Mouse (Mus musculus) embryonic fibroblast, embryonic 13.5 days (primary cell): ENCODE results near the gene Sgpp1. TPM values are rescaled to one million over a fixed set of nuclear protein-coding genes. Genes with fewer than 3 reads are reported as not detected.

ENCODE experiments used
- H3K27ac ChIP-seq: 2 replicates; pipeline ENCODE4 v1.5.1; 2012; ENCODE audit warnings: low read length, control low read depth, inconsistent platforms; ENCODE audit not compliant: insufficient read depth
- H3K4me1 ChIP-seq: 2 replicates; pipeline ENCODE4 v1.6.1; 2011; ENCODE audit warnings: low read length; ENCODE audit not compliant: control insufficient read depth, insufficient read depth
- H3K4me3 ChIP-seq: 2 replicates; pipeline ENCODE4 v1.5.1; 2011; ENCODE audit warnings: mild to moderate bottlenecking, control low read depth, low read length; ENCODE audit not compliant: insufficient read depth
- CTCF ChIP-seq: IDR thresholded peaks from 2 replicates; pipeline ENCODE4 v1.5.1; 2011; ENCODE audit warnings: mild to moderate bottlenecking, control low read depth, low read length, moderate library complexity, borderline replicate concordance; ENCODE audit not compliant: insufficient read depth
- POLR2A ChIP-seq: IDR thresholded peaks from 2 replicates; pipeline ENCODE4 v1.6.1; 2011; ENCODE audit warnings: low read depth, mild to moderate bottlenecking, control low read depth, low read length, moderate library complexity
- polyA plus RNA-seq: library from polyadenylated mRNA; stranded (reverse); fragments of >200 nt; gene quantifications from 2 replicates; pipeline ENCODE4 v1.2.4, GENCODE M21; 2011; ENCODE audit warnings: low read depth; ENCODE audit not compliant: missing spikeins, insufficient read length

The Sgpp1 gene
- polyA plus RNA-seq, 1 experiment = 27.9 TPM

DNA sequence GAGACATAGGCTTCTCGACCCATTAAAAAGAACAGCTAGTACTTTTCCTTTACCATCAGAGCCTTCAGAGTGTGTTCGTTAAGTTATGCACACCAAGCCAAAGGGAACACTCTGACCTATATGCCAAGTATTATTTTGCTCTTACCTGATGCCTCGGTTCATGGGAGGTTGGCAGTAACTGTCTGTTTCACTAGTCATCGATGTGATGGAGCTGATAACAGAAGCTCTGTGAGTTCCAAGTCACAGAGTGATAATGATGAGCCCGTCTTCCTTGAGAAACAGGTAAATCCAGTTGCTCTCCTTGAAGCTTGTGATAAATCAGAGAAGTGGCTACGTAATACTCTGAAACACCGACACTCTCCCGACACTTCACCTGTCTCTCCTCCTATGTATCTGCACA lies 18.2 kb upstream of the Sgpp1 start:
- no peak overlapping the region for H3K4me3 ChIP-seq
- TF ChIP-seq CTCF (no peak), POLR2A (no peak)
- H3K27ac ChIP-seq = no peak overlapping the region
- H3K4me1 ChIP-seq = no peaks in the 10 kb centered on the region

DNA sequence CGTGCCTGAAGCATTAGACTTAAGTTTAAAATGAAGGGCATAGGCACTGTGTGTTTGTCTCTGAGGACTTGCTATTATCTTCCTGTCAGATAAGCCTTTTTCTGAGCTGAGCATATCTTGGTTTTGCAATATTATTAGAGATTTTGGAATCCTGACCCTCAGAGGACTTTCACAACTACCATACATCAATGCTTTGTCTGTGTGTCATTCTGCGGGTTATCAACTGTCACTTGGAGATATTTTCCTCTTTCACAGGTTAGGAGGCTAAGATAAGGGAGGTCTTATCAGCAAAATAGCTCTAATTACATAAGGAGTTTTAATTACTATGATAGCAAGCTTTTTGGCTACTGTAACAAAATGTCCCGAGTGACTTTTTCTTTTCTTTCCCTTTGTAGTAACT lies 16.5 kb upstream of the Sgpp1 start:
- no peak for TF ChIP-seq POLR2A
- TF ChIP-seq CTCF = no peak
- no peak overlapping the region for H3K4me3 ChIP-seq
- H3K27ac ChIP-seq = no peak overlapping the region
- H3K4me1 ChIP-seq = no peaks in the 10 kb centered on the region

DNA sequence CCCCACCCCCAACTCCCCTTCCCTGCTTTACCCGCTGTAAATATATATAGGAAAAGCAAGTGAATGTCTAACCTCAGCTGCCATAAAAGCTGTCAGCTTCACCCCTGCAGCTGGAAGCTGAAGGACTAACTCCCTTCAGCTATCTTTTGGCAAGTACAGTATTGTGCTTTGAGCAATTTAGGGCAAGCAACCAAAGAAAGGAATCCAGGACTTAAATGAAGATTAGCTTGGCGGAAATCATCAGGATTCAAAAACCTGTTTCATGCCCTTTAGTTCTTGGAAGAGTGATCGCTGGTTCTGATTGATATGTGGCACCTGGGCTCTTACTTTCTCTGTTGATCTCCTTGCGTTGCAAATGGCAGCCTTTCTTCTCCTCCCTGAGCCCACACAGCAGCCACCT lies 13.0 kb upstream of the Sgpp1 start:
- no peaks in the 10 kb centered on the region for H3K4me1 ChIP-seq
- no peak for TF ChIP-seq POLR2A
- TF ChIP-seq CTCF = no peak
- no peak overlapping the region for H3K27ac ChIP-seq
- no peak overlapping the region for H3K4me3 ChIP-seq

DNA sequence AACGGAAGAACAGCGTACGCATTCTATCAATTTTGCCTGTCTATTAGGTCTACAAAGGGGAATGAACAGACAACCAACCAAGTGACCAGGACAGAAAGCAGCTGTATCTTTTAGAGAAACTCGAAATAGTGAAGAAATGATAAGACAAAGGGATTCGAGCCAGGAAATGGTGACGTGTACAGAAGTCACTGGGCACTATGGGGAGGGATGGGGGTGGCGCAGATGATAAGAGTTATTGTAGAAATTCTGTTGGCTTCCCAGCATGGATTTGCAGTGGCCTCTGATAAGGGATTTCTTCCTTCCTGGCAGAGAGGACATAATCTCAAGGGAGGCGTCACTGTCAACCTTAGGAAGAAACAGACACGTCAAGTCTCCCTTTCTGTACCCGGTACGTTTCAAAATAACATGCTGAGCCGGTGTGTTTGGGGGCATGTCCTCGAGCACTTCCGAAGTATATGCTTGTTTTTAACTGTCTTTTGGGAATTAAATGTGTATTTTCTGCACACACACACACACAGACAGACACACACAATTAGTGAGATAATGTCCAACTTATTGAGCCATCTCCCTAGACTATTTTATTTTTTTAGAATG lies 10.3 kb upstream of the Sgpp1 start:
- Histone ChIP-seq H3K4me3 (no peak overlapping the region), H3K27ac (no peak overlapping the region), H3K4me1 (no peaks in the 10 kb centered on the region)
- TF ChIP-seq CTCF = no peak
- TF ChIP-seq POLR2A = no peak

DNA sequence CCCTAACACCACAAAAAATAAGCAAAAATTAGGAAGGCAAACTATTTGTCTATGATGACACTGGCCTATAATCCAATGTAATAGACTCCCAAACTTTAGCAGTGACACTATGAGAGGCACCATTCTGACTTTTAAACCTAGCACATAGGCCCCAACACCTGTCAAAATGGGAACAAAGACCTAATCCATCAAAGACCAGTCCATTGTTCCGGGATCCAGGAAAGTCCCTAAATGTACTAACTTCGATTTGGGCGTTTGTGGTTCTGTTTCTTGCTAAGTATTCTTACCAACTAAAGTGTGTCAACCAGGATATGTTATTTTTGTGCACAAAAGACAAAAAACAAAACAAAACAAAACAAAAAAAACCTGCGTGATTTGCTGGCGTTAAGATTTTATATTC lies 6.6 kb upstream of the Sgpp1 start:
- H3K4me1 ChIP-seq = peaks cover 4% of the 10 kb centered on the region; the same call in 1 of the 2 replicates
- no peak overlapping the region for H3K4me3 ChIP-seq
- H3K27ac ChIP-seq = no peak overlapping the region
- TF ChIP-seq POLR2A (no peak), CTCF (no peak)

DNA sequence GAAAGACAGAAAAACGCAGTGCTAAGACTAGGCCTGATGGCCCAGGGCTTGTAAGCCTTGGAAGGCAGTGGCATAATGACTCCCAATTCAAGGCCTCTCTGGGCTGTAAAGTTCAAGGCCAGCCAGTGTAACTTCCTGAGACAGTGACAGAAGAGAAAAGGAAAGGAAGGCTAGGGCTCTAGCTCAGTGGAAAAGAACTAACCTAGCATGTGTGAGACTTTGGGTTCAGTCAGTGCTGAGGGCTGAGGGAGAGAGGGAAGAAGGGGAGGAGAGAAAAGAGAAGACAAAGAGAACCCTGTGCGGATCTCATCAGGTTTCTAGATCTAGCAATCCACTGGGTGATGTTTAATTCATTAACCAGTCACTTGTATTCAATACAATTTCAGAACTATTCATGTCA lies 5.7 kb upstream of the Sgpp1 start:
- Histone ChIP-seq H3K4me1 (peaks cover 4% of the 10 kb centered on the region; the same call in 1 of the 2 replicates), H3K27ac (no peak overlapping the region), H3K4me3 (no peak overlapping the region)
- TF ChIP-seq CTCF (no peak), POLR2A (no peak)

DNA sequence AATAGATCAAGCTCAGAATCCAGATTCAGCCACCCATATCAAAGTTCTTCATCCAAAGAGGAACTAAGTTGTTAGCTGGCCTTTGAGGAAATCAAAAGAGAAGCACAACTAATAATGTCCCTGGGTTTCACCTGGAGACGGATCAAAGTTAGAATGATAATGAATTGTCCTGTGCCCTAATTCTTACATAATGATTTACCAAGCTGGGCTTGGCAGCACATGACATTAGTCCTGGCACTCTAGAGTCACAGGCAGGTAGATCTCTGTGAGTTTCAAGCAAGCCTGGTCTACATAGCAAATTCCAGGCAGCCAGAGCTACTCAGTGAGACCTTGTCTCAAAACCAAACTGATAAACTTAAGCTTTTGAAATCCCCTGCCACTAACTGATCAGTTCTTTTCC lies 4.9 kb upstream of the Sgpp1 start:
- Histone ChIP-seq H3K4me1 (peaks cover 7% of the 10 kb centered on the region; the same call in 1 of the 2 replicates), H3K27ac (no peak overlapping the region), H3K4me3 (no peak overlapping the region)
- TF ChIP-seq POLR2A = no peak
- no peak for TF ChIP-seq CTCF

DNA sequence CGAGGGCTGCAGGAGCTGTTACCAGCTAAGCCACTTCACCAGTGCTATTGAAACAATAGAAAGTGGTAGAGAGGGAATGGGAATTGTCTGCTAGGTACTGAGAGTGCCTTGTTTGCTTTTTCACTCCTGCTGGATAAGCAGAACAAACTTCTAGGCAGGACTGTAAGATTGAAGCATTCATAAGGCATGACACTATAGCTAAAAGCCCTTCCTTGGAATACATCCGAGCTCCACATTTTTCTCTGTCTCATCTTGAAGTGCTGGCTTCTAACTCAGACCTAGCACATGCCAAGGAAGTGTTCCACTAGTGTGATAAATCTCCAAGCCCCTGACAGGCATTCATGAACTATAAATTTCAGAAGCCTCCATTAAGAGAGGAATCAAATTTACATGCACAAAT lies 4.1 kb upstream of the Sgpp1 start:
- Histone ChIP-seq H3K4me3 (no peak overlapping the region), H3K27ac (peak overlapping the region; percentile 37), H3K4me1 (peaks cover 7% of the 10 kb centered on the region; the same call in 1 of the 2 replicates)
- TF ChIP-seq CTCF (no peak), POLR2A (no peak)

DNA sequence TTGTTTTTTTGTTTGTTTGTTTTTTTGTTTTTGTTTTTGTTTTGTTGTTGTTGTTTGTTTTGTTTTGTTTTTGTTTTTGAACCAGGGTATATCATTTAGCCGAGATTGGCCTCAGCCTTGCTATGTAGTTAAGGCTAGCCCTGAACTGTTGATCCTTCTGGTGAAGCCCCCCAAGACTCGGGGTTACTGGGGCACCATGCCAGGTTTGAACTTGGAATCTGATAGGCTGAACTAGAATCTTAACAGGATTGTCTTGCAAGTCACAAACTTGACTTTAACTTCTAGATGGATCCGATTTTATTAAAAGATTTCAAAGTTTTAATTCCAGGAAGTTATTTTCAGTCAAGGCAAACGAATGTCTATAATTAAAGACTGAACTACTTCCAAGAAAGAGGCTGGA lies 767 bp upstream of the Sgpp1 start:
- Histone ChIP-seq H3K4me3 (no peak overlapping the region), H3K27ac (no peak overlapping the region), H3K4me1 (peaks cover 7% of the 10 kb centered on the region; the same call in 1 of the 2 replicates)
- no peak for TF ChIP-seq POLR2A
- TF ChIP-seq CTCF = no peak

DNA sequence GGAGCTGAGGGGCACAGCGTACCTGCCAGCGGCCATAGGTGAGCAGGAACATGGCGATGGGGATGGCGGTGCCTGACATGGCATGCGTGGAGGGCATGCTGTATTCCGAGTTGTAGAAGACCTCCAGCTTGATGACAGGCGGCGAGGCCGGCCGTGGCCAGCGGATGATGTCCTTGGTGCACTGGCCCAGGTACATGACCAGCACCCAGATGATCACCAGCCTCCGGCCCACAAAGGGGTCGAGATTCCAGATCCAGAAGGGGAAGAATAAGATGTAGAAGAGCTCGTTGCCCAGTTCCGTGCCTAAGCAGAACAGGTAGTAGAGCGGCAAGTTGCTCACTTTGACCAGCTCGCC lies 661 bp downstream of the Sgpp1 start:
- peaks cover 7% of the 10 kb centered on the region; the same call in 1 of the 2 replicates for H3K4me1 ChIP-seq
- TF ChIP-seq CTCF = no peak
- TF ChIP-seq POLR2A = no peak
- peak overlapping the region; percentile 89 for H3K4me3 ChIP-seq
- H3K27ac ChIP-seq = 0 out of 2 replicates have a peak overlapping the region, but pooled peaks have one; percentile 39

DNA sequence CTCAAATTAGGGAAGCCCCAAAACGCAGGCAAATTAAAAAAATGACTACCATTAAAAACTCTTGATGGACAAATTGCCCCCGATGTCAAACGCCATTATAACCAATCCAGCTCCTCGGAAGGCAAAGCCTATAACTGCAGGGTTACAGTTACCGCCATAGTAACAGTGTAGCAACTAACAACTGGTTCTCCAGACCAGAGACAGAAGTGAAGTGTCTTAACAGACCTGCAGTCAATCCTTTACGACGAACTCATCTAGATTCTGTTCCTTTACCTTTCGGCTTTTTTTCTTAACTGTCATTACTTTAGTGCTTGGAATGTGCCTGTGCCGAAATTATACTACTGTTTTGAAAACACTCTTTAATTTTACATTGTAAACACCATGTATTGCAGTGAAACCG lies 1.4 kb downstream of the Sgpp1 start:
- TF ChIP-seq CTCF (no peak), POLR2A (no peak)
- H3K4me3 ChIP-seq = peak overlapping the region; percentile 89
- peaks cover 2% of the 10 kb centered on the region; the same call in 1 of the 2 replicates for H3K4me1 ChIP-seq
- H3K27ac ChIP-seq = 0 out of 2 replicates have a peak overlapping the region, but pooled peaks have one; percentile 13
